Mouse (Mus musculus): ENCODE data around the gene Olfr558. TPM values are rescaled to one million over a fixed set of nuclear protein-coding genes. Genes with fewer than 3 reads are reported as not detected.

Gene Olfr558
- polyA plus RNA-seq, 1 experiment from 2014 or later = not detected

DNA sequence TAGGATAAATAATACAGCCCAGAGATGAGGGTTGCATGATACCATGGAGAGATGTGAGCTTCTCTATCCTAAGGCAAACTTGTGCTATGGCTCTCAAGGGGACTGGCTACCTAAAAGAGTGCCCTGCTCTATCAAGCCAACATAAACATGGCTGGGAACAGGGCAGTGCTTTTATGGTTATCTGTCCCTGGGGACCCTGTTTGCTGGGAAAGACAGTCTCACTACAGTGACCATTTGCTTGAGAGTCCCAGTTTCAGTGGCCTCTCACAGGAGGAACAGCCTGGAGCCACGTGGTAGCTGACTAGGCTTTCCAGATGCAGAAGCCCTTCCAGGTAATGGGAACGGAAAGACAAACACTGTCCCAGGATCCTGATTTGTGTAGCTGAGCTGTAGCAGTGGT is 35.7 kb downstream of the Olfr558 start:
- no peak overlapping the region for H3K9ac ChIP-seq
- H3K4me1 ChIP-seq = no peaks in the 10 kb centered on the region
- no peak overlapping the region for H3K4me2 ChIP-seq
- no peak overlapping the region for H3K27ac ChIP-seq
- H3K4me3 ChIP-seq (replicated peaks) = no peak overlapping the region
- ATAC-seq (ENCODE audit: low FRiP score) = no peak
- H3K9me3 ChIP-seq = no peaks in the 10 kb centered on the region
- H3K27me3 ChIP-seq = no peaks in the 10 kb centered on the region
- no peaks in the 10 kb centered on the region for H3K36me3 ChIP-seq (replicated peaks)
- 68% methylated on average over 2 of the region's 2 CpGs for WGBS

DNA sequence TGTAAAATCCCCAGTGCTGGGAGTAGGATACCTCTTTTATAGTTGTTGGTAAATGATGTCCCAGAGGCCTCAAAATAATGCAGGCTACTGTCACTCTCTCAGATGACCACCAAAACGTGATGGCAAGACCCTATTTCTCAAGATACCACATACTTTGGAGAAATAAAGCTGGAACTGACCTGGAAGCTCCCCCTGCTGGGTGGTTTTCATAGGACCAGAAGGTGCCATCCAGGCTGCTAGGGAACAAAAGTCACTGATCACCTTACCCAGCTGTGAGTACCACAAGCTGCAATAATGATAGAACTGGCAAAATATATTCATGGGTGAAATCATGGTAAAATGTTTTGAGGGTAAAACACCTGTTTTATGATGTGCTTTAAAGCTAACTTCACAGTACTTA is 50.1 kb downstream of the Olfr558 start:
- no peaks in the 10 kb centered on the region for H3K9me3 ChIP-seq
- H3K4me2 ChIP-seq = no peak overlapping the region
- H3K36me3 ChIP-seq (replicated peaks) = no peaks in the 10 kb centered on the region
- no peaks in the 10 kb centered on the region for H3K4me1 ChIP-seq
- ATAC-seq (ENCODE audit: low FRiP score) = no peak
- no peak overlapping the region for H3K9ac ChIP-seq
- H3K4me3 ChIP-seq (replicated peaks) = no peak overlapping the region
- 31% methylated on average over 1 of the region's 1 CpGs for WGBS
- H3K27ac ChIP-seq = no peak overlapping the region
- H3K27me3 ChIP-seq = no peaks in the 10 kb centered on the region

DNA sequence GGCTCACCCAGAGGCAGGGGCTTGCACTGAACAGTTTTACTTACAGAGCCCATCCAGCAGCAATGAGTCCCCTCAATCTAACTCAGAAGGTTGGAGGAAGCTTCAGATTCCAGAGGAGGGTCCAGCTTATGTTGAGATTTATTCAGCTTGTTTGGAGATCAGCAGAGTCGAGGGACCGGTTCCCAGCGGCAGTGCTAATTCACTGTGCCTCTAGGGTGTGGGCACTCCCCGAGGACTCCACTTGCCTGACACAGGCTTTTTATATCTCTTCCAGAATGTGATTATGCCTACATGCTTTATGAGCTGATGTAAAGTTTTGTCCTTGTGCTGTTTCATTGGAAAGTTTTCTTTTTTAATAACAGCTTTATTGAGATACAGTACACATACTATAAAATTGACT is 57.3 kb downstream of the Olfr558 start, which contains the start of the genes Olfr560 and Olfr78:
Gene Olfr560, minus strand, starts transcription at position 101 of the 400 bp plus-strand sequence.
Gene Olfr78, minus strand, starts transcription at position 206 of the 400 bp plus-strand sequence.
- no peak for ATAC-seq (ENCODE audit: low FRiP score)
- H3K4me1 ChIP-seq = no peaks in the 10 kb centered on the region
- H3K4me2 ChIP-seq = no peak within 1 kb of the TSS
- no peaks in the 10 kb centered on the region for H3K36me3 ChIP-seq (replicated peaks)
- H3K27me3 ChIP-seq = no peaks in the 10 kb centered on the region
- 80% methylated on average over 4 of the region's 4 CpGs for WGBS
- no peak within 1 kb of the TSS for H3K4me3 ChIP-seq (replicated peaks)
- H3K9ac ChIP-seq = no peak within 1 kb of the TSS
- H3K9me3 ChIP-seq = no peaks in the 10 kb centered on the region
- no peak within 1 kb of the TSS for H3K27ac ChIP-seq

Other genes with a start within 250 kb of the Olfr558 start
- 0.45 and 0.89 TPM in 2 replicates for gene Olfr543, start 220.5 kb upstream of the Olfr558 start, polyA plus RNA-seq (2016; fragmentation: Nextera tagmentation; extraction: Ambion mirVana)
- gene Olfr544, start 213.9 kb upstream of the Olfr558 start, polyA plus RNA-seq (2016; fragmentation: Nextera tagmentation; extraction: Ambion mirVana) = 0.10 and 0.14 TPM in 2 replicates
- 0.32 TPM in 1 of 2 replicates, not detected in the other for gene Olfr545, start 202.6 kb upstream of the Olfr558 start, polyA plus RNA-seq (2016; fragmentation: Nextera tagmentation; extraction: Ambion mirVana)
- gene Olfr547, start 167.5 kb upstream of the Olfr558 start, polyA plus RNA-seq (2016; fragmentation: Nextera tagmentation; extraction: Ambion mirVana) = not detected in 2 replicates
- gene Olfr548-ps1, start 161.3 kb upstream of the Olfr558 start, polyA plus RNA-seq (2016; fragmentation: Nextera tagmentation; extraction: Ambion mirVana) = not detected in 2 replicates
- gene Olfr549, start 152.3 kb upstream of the Olfr558 start, polyA plus RNA-seq (2016; fragmentation: Nextera tagmentation; extraction: Ambion mirVana) = not detected in 2 replicates
- gene Trim21, start 136.7 kb upstream of the Olfr558 start, polyA plus RNA-seq (2016; fragmentation: Nextera tagmentation; extraction: Ambion mirVana) = 0.14 and 0.21 TPM in 2 replicates
- 0.19 TPM in 1 of 2 replicates, not detected in the other for gene Olfr550, start 130.8 kb upstream of the Olfr558 start, polyA plus RNA-seq (2016; fragmentation: Nextera tagmentation; extraction: Ambion mirVana)
- not detected in 2 replicates for gene Olfr551, start 110.3 kb upstream of the Olfr558 start, polyA plus RNA-seq (2016; fragmentation: Nextera tagmentation; extraction: Ambion mirVana)
- gene Olfr552, start 104.4 kb upstream of the Olfr558 start, polyA plus RNA-seq (2016; fragmentation: Nextera tagmentation; extraction: Ambion mirVana) = not detected in 2 replicates
- not detected in 2 replicates for gene Olfr553, start 84.0 kb upstream of the Olfr558 start, polyA plus RNA-seq (2016; fragmentation: Nextera tagmentation; extraction: Ambion mirVana)
- not detected in 2 replicates for gene Olfr554, start 63.8 kb upstream of the Olfr558 start, polyA plus RNA-seq (2016; fragmentation: Nextera tagmentation; extraction: Ambion mirVana)
- not detected in 2 replicates for gene Olfr555, start 43.4 kb upstream of the Olfr558 start, polyA plus RNA-seq (2016; fragmentation: Nextera tagmentation; extraction: Ambion mirVana)
- gene Olfr556, start 37.3 kb upstream of the Olfr558 start, polyA plus RNA-seq (2016; fragmentation: Nextera tagmentation; extraction: Ambion mirVana) = not detected in 2 replicates
- 7.5 and 9.8 TPM in 2 replicates for gene Trim68, start 14.9 kb upstream of the Olfr558 start, polyA plus RNA-seq (2016; fragmentation: Nextera tagmentation; extraction: Ambion mirVana)
- gene Olfr557, start 6.3 kb upstream of the Olfr558 start, polyA plus RNA-seq (2016; fragmentation: Nextera tagmentation; extraction: Ambion mirVana) = not detected in 2 replicates
- not detected in 2 replicates for gene Olfr33, start 16.9 kb downstream of the Olfr558 start, polyA plus RNA-seq (2016; fragmentation: Nextera tagmentation; extraction: Ambion mirVana)
- gene Olfr559, start 25.3 kb downstream of the Olfr558 start, polyA plus RNA-seq (2016; fragmentation: Nextera tagmentation; extraction: Ambion mirVana) = not detected in 2 replicates
- not detected in 2 replicates for gene Olfr560, start 57.2 kb downstream of the Olfr558 start, polyA plus RNA-seq (2016; fragmentation: Nextera tagmentation; extraction: Ambion mirVana)
- gene Olfr78, start 57.3 kb downstream of the Olfr558 start, polyA plus RNA-seq (2016; fragmentation: Nextera tagmentation; extraction: Ambion mirVana) = 0.10 TPM in 1 of 2 replicates, not detected in the other
- gene Olfr561, start 69.0 kb downstream of the Olfr558 start, polyA plus RNA-seq (2016; fragmentation: Nextera tagmentation; extraction: Ambion mirVana) = not detected in 2 replicates
- not detected in 2 replicates for gene Olfr564, start 101.3 kb downstream of the Olfr558 start, polyA plus RNA-seq (2016; fragmentation: Nextera tagmentation; extraction: Ambion mirVana)
- gene Olfr566, start 156.6 kb downstream of the Olfr558 start, polyA plus RNA-seq (2016; fragmentation: Nextera tagmentation; extraction: Ambion mirVana) = not detected in 2 replicates
- not detected in 2 replicates for gene Olfr568, start 174.9 kb downstream of the Olfr558 start, polyA plus RNA-seq (2016; fragmentation: Nextera tagmentation; extraction: Ambion mirVana)
- not detected in 2 replicates for gene Olfr569, start 188.7 kb downstream of the Olfr558 start, polyA plus RNA-seq (2016; fragmentation: Nextera tagmentation; extraction: Ambion mirVana)
- gene Olfr570, start 192.4 kb downstream of the Olfr558 start, polyA plus RNA-seq (2016; fragmentation: Nextera tagmentation; extraction: Ambion mirVana) = not detected in 2 replicates
- gene Olfr571, start 215.3 kb downstream of the Olfr558 start, polyA plus RNA-seq (2016; fragmentation: Nextera tagmentation; extraction: Ambion mirVana) = 0.12 and 0.13 TPM in 2 replicates
- gene Olfr572, start 222.2 kb downstream of the Olfr558 start, polyA plus RNA-seq (2016; fragmentation: Nextera tagmentation; extraction: Ambion mirVana) = not detected in 2 replicates
- not detected in 2 replicates for gene Olfr573-ps1, start 240.4 kb downstream of the Olfr558 start, polyA plus RNA-seq (2016; fragmentation: Nextera tagmentation; extraction: Ambion mirVana)
- gene Olfr574, start 246.3 kb downstream of the Olfr558 start, polyA plus RNA-seq (2016; fragmentation: Nextera tagmentation; extraction: Ambion mirVana) = not detected in 2 replicates